Mouse (Mus musculus): ENCODE data around the gene Apaf1. TPM values are rescaled to one million over a fixed set of nuclear protein-coding genes. Genes with fewer than 3 reads are reported as not detected.
A peak's percentile ranks its signal among the peaks of the same experiment; 100 is the strongest.

The Apaf1 gene
- total and polyA plus RNA-seq, 3 experiments, result 16.0 to 27.3 (median 22.1) TPM

DNA sequence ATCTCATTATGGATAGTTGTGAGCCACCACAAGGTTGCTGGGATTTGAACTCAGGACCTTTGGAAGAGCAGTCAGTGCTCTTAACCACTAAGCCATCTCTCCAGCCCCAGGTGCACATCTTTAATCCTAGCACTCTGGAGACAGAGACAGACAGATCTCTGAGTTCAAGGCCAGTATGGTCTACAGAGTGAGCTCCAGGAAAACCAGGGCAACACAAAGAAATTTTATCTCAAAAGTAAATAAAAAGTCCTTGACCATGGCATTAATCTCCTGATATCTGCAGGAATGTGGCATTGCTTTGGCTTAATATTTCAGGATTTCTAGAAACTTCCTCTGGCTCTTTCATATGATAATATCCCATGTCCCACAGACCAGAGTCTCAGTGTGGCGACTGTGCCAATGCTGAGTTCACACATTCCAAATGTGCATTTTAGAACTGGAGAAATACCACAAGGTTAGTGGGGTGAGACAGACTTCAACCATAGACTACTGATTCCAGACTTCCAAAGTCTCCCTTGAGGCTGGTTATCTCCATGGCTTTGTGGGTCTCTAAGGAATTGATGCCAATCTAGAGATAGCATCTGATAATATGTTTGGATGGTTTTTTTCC lies 46.1 kb upstream of the Apaf1 start:
- Histone ChIP-seq H3K27me3 (replicated peaks) (no peaks in the 10 kb centered on the region), H3K4me2 (ENCODE audit: insufficient read depth, low read depth, poor library complexity, severe bottlenecking) (no peak overlapping the region), H3K9me3 (replicated peaks; ENCODE audit: low read length) (no peaks in the 10 kb centered on the region), H3K4me1 (ENCODE audit: control insufficient read depth in 1 of 2, insufficient read depth in 2 of 2) (peaks cover 3 to 9% of the 10 kb centered on the region in 2 experiments; a peak in 3 of 4 replicates), H3K79me2 (replicated peaks; ENCODE audit: control insufficient read depth, extremely low read depth, insufficient read depth, poor library complexity, severe bottlenecking) (peaks cover under 1% of the 10 kb centered on the region; the same call in 1 of the 2 replicates), H3K36me3 (replicated peaks in 1 of 2; ENCODE audit: control insufficient read depth in 1 of 2, insufficient read depth in 1 of 2, low read length in 1 of 2) (no peaks in the 10 kb centered on the region), H3K4me3 (replicated peaks in 1 of 3; ENCODE audit: low read depth in 2 of 3, low read length in 2 of 3, poor library complexity in 1 of 3) (no peak overlapping the region), H3K27ac (ENCODE audit: insufficient read depth, low read depth) (no peak overlapping the region), H3K9ac (ENCODE audit: insufficient read depth, low read depth) (no peak overlapping the region)
- in situ Hi-C loops (cut with MboI; ENCODE audit: low pct_ligation_motif_present, low pct_unique_long_range_greater_than_20kb, low sequenced_read_pairs) (no loop called here), dilution Hi-C loops (cut with MboI; ENCODE audit: extremely low pct_ligation_motif_present, extremely low pct_unique_long_range_greater_than_20kb, low sequenced_read_pairs) (no loop called here)
- TF ChIP-seq ZNF384 (IDR thresholded peaks at IDR 0.05; ENCODE audit: low read depth, low read length), result no peak
- TF ChIP-seq TBP (conservative IDR thresholded peaks at IDR 0.05; ENCODE audit: low read depth, low read length), result peak; percentile 75
- no peak for TF ChIP-seq JUN (IDR thresholded peaks at IDR 0.05; ENCODE audit: insufficient read depth, low read depth, low read length)
- TF ChIP-seq E2F4 (IDR thresholded peaks at IDR 0.05; ENCODE audit: insufficient replicate concordance, low read depth, low read length), result no peak
- no peak for TF ChIP-seq RCOR1 (conservative IDR thresholded peaks at IDR 0.05; ENCODE audit: low read depth, low read length)
- TF ChIP-seq ZC3H11A (IDR thresholded peaks at IDR 0.05; ENCODE audit: low read depth, low read length), result no peak
- DNase-seq (ENCODE audit: extremely low read depth), result no peak

DNA sequence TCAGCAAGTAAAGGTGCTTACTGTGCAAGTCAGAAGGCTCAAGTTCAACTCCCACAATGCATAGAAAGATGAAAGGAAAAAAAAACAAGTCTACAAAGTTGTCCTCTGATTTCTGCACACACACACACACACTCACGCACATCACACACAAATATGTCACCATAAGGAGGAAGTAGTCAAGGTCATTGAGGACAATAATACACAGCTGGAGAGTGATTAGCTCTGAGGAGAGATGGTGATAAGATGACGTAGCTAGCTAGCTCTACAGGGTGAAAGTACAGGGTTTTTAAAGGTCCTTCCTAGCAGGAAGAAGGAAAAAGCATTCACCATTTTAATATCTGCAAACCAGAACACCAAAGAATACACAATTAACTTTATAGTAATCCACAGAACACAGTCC lies 44.8 kb upstream of the Apaf1 start:
- DNase-seq (ENCODE audit: extremely low read depth), result no peak
- peaks cover 13% of the 10 kb centered on the region for H3K79me2 ChIP-seq (replicated peaks; ENCODE audit: control insufficient read depth, extremely low read depth, insufficient read depth, poor library complexity, severe bottlenecking)
- H3K4me2 ChIP-seq (ENCODE audit: insufficient read depth, low read depth, poor library complexity, severe bottlenecking), result no peak overlapping the region
- in situ Hi-C loops (cut with MboI; ENCODE audit: low pct_ligation_motif_present, low pct_unique_long_range_greater_than_20kb, low sequenced_read_pairs), result no loop called here
- no peak overlapping the region for H3K27ac ChIP-seq (ENCODE audit: insufficient read depth, low read depth)
- H3K9me3 ChIP-seq (replicated peaks; ENCODE audit: low read length), result no peaks in the 10 kb centered on the region
- peaks cover 3 to 9% of the 10 kb centered on the region in 2 experiments; a peak in 3 of 4 replicates for H3K4me1 ChIP-seq (ENCODE audit: control insufficient read depth in 1 of 2, insufficient read depth in 2 of 2)
- no peak overlapping the region for H3K9ac ChIP-seq (ENCODE audit: insufficient read depth, low read depth)
- dilution Hi-C loops (cut with MboI; ENCODE audit: extremely low pct_ligation_motif_present, extremely low pct_unique_long_range_greater_than_20kb, low sequenced_read_pairs), result no loop called here
- TF ChIP-seq ZMIZ1 (IDR thresholded peaks at IDR 0.05; ENCODE audit: low read depth, low read length) (no peak), SMC3 (IDR thresholded peaks at IDR 0.05; ENCODE audit: low read depth, low read length) (no peak), CHD1 (IDR thresholded peaks at IDR 0.05; ENCODE audit: low read depth, low read length) (no peak), MEF2A (IDR thresholded peaks at IDR 0.05; ENCODE audit: borderline replicate concordance, low read depth, low read length) (no peak), KAT2A (IDR thresholded peaks at IDR 0.05; ENCODE audit: insufficient replicate concordance, low read length) (no peak), USF2 (conservative IDR thresholded peaks at IDR 0.05; ENCODE audit: low read depth, low read length) (no peak), TBP (conservative IDR thresholded peaks at IDR 0.05; ENCODE audit: low read depth, low read length) (no peak), PAX5 (IDR thresholded peaks at IDR 0.05; ENCODE audit: low read length) (no peak), RCOR1 (conservative IDR thresholded peaks at IDR 0.05; ENCODE audit: low read depth, low read length) (no peak), TCF12 (IDR thresholded peaks at IDR 0.05; ENCODE audit: low read depth, low read length) (no peak), ETS1 (conservative IDR thresholded peaks at IDR 0.05; ENCODE audit: low read depth, low read length) (no peak), ZC3H11A (IDR thresholded peaks at IDR 0.05; ENCODE audit: low read depth, low read length) (no peak), MXI1 (IDR thresholded peaks at IDR 0.05; ENCODE audit: low read depth, low read length) (no peak), SIN3A (IDR thresholded peaks at IDR 0.05; ENCODE audit: low read length) (no peak), MAZ (IDR thresholded peaks at IDR 0.05; ENCODE audit: low read depth, low read length) (no peak), RAD21 (IDR thresholded peaks at IDR 0.05; ENCODE audit: low read depth, low read length) (no peak), IRF4 (IDR thresholded peaks at IDR 0.05; ENCODE audit: low read depth, low read length) (no peak), JUND (conservative IDR thresholded peaks at IDR 0.05; ENCODE audit: low read depth, low read length) (no peak)
- no peaks in the 10 kb centered on the region for H3K36me3 ChIP-seq (replicated peaks in 1 of 2; ENCODE audit: control insufficient read depth in 1 of 2, insufficient read depth in 1 of 2, low read length in 1 of 2)
- H3K4me3 ChIP-seq (replicated peaks in 1 of 3; ENCODE audit: low read depth in 2 of 3, low read length in 2 of 3, poor library complexity in 1 of 3), result no peak overlapping the region
- no peaks in the 10 kb centered on the region for H3K27me3 ChIP-seq (replicated peaks)
